Mouse (Mus musculus) right cerebral cortex, postnatal 14 days (tissue): ENCODE results near the gene Cfap44.
A peak's percentile ranks its signal among the peaks of the same experiment; 100 is the strongest.
"Not testable (repeated sequence)": the region's sequence is repeated elsewhere in the genome, so short reads cannot be mapped to it uniquely, and the experiment has no call there.

Source experiments
- DNase-seq: peaks from one replicate; pipeline ENCODE4 v3.0.0; 2022

The Cfap44 gene

DNA sequence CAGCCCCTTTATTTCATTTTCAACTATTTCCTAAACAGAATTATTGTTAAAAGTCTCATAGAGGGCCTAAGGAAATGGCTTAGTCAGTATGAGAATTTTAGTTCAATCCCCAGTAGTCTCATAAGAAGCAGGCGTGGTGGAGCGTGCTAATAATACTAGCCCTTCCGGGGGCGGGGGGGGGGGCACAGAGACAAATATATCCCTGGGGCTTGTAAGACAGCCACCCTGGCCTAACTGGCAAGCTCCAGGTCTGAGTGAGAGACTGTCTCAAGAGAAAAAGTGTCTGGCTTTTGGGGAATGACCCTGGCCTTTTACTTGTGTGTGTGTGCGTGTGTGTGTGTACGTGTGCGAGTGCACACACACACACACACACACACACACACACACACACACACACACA lies 40.3 kb downstream of the Cfap44 start:
- DNase-seq: no peak

DNA sequence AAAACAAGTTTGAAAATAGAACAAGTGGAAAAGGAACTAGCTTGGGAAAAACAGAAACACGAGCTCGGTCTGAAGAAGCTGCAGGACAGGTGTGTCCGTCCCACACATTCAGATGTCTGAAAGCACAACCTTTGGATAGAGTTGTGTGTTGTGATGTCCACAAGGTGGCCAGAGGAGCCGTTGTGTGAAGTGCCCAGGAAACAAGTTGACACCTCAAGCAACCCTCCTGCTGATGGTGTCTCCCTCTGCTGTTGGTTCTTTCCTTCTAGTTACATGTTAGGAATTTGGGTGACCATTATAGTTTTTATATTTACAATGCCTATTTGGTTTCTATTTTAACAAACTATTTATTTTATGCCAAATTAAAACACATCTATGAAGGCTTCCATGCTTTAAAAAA lies 40.9 kb downstream of the Cfap44 start:
- no peak for DNase-seq

DNA sequence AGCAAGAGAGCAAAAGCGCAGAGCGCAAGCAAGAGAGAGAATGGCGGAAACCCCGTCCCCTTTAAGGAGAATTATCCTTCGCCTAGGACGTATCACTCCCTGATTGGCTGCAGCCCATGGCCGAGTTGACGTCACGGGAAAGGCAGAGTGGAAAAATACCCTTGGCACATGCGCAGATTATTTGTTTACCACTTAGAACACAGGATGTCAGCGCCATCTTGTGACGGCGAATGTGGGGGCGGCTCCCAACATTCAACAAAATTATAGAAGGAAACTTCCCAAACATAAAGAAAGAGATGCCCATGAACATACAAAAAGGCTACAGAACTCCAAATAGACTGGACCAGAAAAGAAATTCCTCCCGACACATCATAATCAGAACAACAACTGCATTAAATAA lies 47.3 kb downstream of the Cfap44 start:
- DNase-seq: not testable (repeated sequence)

DNA sequence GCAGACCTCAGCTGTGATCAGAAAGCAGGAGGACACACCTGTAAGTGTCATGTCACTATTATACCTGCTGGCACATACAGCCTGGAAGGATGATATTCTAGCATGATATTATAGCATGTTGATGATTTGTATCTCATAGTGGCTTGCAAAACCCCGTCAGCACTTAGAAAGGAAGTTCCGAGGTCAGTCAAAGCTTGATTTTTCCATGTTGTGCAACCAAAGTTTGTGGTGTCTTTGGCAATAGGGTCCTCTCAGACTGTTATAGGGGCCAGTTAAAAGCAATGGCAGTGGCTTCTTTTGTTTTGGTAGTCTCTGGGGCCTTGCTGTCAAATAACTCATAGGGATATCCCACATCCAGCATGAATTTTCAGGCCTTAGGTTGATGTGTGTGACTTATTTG lies 63.3 kb downstream of the Cfap44 start:
- no peak for DNase-seq

DNA sequence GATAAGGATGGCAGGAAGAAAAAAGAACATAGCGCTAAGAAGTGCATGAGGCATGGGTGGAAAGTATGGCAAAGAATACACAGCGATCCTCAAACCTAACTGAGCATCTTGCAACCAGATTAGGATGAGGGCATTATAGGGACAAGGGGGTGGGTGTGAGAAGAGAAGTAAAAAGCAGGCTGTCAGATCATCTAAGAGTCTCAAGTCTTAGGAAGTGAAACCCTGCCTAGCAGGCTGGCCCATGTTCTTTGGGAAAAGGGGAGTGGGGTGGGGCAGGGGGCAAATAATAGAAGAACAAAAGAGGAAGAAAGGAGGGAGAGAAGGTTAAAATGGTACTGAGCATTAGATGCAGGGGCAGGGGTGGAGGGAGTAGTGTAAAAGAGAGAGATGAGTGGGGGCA lies 64.2 kb downstream of the Cfap44 start:
- DNase-seq: no peak

DNA sequence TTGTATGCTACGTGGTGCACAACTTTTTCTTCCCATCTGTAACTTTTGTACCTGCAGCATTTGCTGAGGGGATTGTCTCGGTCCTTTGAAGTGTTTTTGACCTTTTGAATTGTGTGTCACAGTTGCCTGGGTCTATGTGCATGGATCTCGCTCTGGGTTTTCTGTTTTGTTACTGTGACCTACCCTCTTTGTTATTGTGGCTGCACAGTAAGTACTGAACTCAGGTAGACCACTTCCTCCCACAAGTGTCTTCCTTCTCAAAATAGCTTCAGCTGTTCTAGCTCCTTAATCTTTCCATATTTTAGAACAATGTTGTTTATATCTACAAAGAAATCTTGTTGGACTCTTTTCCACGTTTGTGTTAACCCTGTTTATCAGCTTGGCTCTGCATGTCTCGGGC lies 66.3 kb downstream of the Cfap44 start:
- DNase-seq: no peak

DNA sequence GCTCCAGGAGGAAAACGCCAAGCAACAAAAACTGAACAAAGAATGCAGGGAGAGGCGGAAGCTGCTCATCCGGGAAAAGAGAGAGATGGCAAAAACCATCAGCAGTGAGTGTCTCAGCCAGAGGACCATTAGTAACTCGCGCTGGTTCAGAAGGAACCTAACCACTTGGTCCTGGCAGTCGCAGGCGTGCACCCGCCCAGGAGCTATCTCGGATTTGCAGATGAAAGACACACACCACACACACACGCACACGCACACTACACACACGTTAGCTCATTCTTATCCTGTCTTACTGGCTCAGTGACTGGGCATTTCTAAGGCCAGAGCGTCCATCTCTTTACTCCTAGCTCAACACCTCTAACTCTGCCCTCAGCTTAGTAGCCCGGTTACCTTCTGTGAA lies 80.7 kb downstream of the Cfap44 start:
- DNase-seq: no peak

DNA sequence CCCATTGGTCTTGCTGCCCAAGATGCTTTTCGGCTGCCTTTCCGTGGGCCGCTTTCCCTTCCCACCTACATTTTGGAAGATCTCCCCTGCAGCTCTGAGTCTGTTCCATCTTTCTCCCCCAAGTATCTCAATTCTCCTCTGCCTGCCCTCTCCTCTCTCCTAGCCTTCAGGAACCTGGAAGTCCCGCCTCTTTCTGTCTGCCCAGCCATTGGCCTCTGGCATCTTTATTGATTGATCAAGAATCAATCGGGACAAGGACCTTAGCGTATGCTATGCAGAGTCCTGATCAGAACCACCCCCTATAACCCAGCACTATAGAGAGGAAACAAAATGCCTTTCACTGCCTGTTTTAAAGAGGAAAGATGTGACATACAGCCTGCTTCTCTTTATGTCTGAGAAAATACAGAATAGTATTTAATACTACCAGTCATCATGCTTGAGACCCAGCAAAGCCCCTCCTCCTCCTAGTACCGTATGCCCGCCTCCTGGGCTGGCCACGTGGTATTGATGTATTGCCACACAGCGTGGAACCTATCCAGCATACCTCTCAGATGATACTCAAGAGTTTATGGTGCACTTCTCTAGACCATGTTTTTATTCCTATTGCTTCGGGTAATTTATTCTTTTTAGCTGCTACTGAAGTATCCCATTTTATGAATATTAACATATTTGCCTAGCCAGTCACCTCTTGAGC lies 81.2 kb downstream of the Cfap44 start:
- no peak for DNase-seq

DNA sequence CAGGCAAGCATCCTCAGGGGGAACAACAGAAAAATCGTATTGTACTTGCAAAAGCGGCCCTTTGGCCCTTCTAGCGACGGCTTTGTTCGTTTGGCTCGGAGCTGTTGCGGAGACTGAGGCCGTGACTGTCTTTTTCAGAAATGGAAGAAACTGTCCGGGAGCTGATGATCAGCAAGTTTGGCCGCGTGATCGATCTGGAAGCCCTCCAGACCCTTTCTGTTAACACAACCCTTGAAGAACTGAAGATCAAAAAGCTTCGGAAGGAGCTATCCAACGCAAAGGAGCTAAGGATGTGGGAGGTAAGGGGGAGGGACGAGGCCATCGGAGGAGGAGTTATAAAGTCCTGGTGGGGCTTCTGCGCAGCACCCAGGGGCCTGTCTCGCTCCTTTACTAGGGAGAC lies 84.2 kb downstream of the Cfap44 start:
- DNase-seq: no peak

DNA sequence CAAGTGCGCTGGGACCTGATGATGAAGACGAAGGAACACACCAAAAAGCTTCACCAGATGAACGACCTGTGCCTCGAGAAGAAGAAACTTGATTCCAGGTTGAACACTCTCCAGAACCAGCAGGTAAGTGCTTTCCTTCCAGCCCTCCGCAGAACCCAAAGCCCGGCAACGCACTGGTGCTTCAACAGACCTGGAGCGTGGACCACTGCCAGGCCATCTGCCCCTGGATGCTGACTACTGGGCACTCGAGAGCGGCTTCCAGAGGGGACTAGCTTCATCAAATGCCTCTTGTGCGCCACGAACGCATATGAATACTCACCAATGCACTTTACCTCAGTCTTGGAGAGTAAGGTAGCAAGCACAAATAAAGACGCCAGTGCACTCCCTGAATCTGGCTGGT lies 85.3 kb downstream of the Cfap44 start:
- DNase-seq: no peak

DNA sequence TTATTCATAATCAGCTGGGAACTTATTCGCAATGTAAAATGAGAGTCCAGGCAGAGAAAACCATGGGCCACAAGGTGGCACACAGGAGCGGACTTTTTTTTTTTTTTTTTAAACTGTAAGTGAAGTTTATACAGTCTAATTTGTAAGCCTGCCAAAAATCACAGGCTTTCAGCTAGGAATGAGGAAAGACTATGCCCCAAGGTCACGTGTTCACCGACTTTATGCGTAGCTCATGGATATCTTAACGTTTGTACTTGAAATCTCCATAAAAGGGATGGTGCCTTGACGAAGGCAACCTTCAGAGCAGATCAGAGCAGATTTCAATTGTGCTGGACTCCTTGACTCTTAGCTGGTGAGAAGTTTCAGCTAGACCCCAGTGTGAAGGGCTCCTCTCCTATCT lies 86.0 kb downstream of the Cfap44 start:
- no peak for DNase-seq

DNA sequence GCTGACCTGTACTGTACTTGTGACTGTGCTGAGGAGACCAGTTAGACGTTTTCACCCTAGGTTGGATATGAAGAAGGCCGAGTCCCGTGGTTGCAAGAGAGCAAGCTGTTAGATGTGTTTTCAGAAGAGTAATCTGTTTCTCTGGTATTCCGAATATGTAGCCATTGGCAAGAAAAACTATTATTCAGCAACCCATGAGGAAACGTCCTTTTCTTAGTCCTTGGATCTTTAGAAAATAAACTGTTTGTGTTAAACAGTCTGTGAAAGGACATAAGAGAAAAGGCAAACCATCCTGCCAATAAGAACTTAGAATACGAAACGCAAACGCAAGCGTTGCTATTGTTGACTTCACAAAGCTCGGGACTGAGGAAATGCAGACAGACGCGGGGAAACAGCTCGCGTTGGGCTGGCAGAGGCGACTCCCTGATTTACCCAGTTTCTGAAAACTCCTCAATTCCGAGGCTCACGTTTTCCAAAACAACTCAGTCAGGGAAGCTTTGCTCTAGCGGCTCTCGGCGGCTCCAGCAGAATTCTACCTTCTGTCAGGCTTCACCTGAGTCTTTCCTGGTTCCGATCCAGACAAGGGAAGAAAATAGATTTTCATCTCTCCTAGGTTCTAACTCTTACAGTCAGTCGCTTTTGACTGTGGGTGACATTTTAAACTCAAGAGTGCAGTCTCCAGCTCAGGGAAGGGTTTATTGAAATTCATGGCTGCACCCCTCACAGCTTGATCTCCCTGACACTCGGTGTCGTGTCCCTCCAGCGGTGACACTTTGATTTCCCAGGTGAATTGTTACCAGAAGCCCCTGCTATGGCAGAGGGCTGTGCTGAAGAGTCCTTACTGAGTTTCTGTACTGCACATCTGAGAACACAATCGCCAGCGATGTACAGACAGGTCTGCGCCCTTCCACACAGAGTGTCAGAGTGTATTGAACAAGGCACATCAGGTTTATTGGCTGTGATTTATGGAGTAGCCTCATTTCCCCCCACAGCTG lies 87.3 kb downstream of the Cfap44 start:
- DNase-seq: no peak

DNA sequence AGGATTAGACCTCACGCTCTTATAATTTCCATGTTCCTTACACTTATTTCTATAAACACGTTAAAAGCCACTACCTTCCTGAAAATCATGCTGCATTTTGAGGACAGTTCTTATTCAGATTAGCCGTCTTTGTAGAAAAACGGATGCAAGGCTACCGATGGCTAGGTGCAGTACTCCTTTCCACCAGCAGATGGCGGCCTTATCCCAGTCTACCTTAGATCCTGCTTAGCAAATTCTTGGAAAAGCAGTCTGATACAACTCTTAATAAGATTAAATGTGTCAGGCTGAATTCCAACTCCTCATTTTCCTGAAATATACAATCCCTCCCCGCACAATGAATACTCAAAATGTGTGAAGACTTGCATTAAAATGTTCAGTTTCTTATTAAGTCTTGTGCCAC lies 89.5 kb downstream of the Cfap44 start:
- peak; percentile 88 for DNase-seq

DNA sequence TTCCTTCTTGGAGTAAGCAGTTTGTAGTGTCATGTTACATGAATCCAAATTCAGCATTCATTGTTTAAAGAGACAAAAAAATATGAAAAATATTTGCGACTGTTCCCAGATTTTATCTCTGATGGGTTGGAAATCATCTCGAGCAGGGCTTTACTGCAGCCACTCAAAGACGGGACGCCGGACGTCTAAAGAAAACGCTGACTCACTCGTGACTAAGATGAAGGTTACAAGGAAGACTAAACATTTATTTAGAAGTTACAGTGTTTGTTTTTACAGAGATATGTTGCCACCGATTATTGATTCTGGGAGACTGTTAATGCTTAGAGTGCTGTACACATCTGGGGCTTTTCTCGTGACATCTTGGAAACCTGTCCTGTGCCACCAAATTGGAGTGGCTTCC lies 90.2 kb downstream of the Cfap44 start:
- no peak for DNase-seq

DNA sequence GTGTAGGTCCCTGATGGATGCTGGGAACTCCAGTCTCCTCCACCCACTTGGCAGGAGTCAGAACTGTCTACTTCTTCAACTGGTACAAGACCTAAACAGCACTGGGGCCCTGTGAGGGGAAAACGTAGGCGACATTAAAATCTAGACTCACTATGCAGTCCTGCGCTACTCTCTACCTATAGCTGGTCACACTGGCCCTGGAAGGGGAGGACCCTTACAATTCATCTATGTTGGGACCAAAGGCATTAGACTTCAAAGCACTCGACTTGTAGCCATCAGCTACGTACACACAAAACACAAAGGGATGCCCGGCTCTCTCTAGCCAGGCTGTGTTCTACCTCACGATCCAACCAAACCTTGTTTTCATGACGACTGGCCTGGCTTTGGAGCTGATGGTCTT lies 91.1 kb downstream of the Cfap44 start:
- no peak for DNase-seq

DNA sequence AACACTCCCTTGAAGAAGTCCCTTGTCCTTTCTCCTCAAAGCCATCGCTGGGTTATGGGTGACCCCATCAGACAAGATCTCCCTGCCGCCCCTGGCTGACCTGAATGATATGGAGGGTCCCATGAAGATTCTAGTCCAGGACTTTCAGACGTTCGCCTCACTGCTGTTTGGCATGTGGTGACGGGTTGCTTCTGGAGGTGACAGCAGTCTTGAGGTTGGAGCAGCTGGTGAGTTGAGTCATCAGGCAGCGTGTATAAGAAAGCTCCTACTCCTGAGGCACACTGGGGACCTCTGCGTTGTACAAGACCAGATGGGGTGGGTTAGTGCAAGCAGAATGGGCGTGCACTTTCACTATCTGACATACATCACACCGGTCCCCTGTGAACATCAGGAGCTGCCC lies 92.0 kb downstream of the Cfap44 start:
- DNase-seq: no peak

DNA sequence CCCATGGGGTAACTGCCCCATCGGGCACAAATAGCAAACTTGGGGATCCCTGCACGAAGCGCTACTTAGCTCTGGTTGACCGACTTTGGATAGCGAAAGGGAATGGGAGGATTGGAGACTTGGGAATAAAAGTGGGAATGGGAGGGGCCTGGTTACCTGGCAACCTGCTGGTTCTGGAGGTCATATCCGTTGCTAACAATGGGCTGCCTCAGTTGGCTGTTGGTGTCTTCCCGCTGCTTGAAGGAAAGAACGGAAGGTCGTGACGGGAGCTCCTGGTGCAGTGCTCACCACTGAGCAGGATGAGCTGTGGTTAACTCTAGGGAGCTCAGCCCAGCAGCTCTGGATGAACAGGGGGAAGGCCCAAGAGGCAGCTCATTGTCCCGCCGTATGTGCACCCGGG lies 92.6 kb downstream of the Cfap44 start:
- no peak for DNase-seq

DNA sequence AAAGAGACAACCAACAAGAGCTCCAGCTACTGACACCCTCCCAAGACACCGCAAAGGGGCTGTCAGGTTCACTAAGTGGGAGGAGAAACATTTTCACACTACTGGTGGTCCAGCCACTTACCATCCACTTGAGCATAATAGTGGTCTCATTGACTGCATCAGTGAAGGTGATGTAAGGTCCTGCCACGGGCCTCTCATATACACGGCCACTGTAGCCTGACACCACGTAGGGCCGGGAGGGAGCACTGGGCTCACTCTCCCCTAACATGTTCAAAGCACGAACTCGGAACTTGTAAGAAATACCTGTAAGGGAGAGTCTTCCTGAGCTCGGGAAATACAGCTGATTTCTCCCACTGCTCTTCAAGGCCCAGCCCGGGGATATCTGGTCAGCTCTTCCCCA lies 96.5 kb downstream of the Cfap44 start:
- DNase-seq: no peak

DNA sequence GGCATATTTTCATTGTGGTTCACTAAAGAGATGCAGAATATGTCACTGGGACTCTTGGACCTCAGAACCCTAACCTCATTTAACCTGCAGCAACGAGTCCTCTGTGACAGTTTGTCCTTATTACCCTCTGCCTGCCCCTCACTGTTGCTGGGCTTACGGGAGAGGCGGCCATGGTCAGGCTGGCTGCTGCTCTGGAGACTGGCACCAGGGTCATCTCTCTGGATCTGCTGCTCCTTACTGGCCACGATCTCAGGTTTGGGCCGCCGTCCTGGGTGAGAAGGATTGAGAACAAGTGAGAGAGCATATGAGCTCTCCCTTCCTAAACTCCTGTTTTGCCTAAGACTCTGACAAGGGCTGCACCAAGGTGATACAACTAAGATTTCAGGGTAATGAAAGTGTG lies 97.6 kb downstream of the Cfap44 start:
- DNase-seq: no peak

DNA sequence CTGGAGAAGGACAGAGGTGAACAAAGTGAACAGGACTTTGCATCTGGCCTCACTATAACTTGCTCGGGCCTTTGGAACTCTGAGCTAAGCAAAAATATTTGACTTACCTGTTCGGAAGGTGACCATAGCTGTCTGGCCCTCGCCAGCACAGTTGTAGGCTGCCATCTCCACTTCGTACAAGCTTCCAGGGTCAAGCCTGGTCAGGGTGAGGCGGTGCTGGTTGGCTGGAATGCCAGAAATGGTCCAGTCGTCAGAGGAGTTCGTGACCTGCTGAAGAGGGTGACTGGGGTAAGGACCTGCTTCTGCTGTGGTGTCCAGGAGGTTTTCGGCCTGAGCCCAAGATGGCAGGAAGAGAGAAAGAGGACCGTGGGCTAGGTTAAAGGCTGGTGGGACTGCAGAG lies 98.1 kb downstream of the Cfap44 start:
- no peak for DNase-seq

DNA sequence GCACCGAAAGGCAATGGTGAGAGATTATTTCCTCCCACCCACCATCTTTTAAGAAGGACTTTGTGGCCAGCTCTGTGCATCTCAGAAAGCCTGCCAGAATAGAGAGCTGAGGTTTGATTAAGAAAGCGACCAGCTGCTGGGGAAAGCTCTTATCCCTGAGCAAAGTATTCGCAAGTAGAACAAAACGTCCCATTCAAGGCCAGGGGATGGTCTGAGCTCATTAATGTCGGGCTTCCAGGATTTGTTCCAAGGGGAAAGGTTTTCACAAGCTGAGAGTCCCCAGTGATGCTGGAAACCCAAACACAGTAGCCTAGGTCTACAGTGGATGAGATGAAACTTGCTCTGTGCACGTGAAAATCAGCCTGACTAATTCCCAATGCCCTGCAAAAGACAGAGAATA lies 99.3 kb downstream of the Cfap44 start:
- no peak for DNase-seq

DNA sequence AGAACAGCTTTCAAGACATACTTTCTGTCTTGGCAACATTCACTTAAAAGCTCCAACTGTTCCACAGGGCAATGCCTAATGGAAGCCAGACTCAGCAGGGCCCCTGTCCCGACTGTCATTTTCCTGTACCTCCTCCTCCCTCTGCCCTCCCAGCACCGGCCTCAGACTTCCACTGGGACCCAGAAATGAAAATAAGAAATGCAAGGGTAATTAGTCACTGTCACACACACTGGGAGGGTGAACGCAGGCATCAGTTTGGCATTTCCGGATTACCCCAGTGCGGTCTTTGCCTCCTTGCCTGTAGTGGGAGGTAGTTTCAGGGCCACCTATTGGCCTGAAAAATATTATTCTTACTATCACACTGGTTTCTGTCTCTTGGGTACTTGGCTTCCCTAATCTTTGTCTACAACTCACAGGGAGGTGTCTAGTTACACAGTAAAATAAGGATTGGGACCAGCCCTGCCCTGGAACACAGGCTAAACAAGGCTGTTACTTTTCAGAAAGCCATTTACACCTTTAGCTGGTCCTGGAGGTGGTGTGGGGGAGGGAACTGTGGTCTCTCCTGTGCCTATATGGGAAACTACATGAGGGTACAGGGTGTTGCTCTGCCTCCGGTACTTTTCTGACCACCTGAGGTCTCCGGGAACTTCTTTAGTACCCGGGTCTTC lies 100.0 kb downstream of the Cfap44 start:
- DNase-seq: no peak

DNA sequence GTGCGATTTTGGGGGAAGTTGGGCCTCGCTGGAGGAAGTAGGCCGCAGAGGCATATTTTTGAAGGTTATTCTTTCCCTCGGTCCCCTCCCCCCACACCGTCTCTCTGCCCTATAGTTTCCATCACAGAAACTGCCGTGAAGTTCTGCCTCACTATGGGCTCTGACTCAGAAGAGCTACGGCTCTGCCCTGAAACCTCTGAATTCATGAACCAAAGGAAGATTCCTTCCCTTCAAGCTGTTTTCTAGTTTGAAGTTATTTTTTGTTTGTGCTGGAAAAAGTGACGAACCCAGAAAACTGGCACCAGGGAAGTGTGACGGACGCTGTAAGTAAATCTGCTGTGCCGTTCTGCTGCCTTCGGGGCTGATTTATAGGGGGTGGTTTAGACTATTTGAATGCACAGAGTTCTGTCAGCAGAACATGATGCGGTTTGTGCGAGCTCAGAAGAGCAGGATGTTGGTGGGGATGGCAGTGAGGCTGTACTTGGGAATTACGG lies 102.4 kb downstream of the Cfap44 start:
- no peak for DNase-seq

DNA sequence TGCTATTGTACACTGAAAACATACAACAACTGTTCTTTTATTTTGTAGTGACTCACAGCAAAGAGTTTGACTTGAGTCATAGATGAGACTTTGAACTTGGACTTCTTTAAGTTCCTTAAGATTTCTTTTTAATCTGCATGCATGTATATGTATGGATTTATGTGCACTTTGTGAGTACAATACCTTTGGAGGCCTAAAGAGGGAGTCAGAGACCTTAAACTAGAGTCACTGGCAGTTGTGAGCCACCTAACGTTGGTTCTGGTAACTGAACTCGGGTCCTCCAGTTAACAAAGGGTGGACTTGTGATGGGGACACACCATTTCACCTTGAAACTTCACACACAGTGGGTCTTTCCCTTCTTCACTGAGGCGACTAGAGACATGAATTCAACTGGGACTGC lies 103.9 kb downstream of the Cfap44 start:
- no peak for DNase-seq
